Mouse (Mus musculus): ENCODE results near the gene Trim63.

Gene Trim63

GRCm38 (mm10) chr4:134298626-134299497, 16.1 kb upstream of the Trim63 start:
- no peak for DNase-seq (ENCODE audit: low spot score in 2 of 2)

GRCm38 (mm10) chr4:134299498-134299810, 15.5 kb upstream of the Trim63 start:
- DNase-seq (ENCODE audit: low spot score in 2 of 2), result no peak

GRCm38 (mm10) chr4:134300316-134300715, 14.6 kb upstream of the Trim63 start:
- no peak for DNase-seq (ENCODE audit: low spot score in 2 of 2)

- DNase-seq (ENCODE audit: low spot score in 2 of 2), result no peak
Observed at GRCm38 (mm10) chr4:134302084-134302483, 12.8 kb upstream of the Trim63 start.

- no peak for DNase-seq (ENCODE audit: low spot score in 2 of 2)
Observed at GRCm38 (mm10) chr4:134306963-134307362, 8.0 kb upstream of the Trim63 start.

- peak; percentile 26 to 38 for DNase-seq (ENCODE audit: low spot score in 2 of 2)
Observed at GRCm38 (mm10) chr4:134307367-134308072, 7.4 kb upstream of the Trim63 start.

- DNase-seq (ENCODE audit: low spot score in 2 of 2), result no peak
Observed at GRCm38 (mm10) chr4:134310106-134310505, 4.8 kb upstream of the Trim63 start.

- DNase-seq (ENCODE audit: low spot score in 2 of 2), result no peak
Observed at GRCm38 (mm10) chr4:134310656-134311055, 4.3 kb upstream of the Trim63 start.

- DNase-seq (ENCODE audit: low spot score in 2 of 2), result no peak
Observed at GRCm38 (mm10) chr4:134311784-134312183, 3.1 kb upstream of the Trim63 start.

GRCm38 (mm10) chr4:134312341-134312740, 2.6 kb upstream of the Trim63 start:
- no peak for DNase-seq (ENCODE audit: low spot score in 2 of 2)

- no peak for DNase-seq (ENCODE audit: low spot score in 2 of 2)
Observed at GRCm38 (mm10) chr4:134312901-134313300, 2.0 kb upstream of the Trim63 start.

- DNase-seq (ENCODE audit: low spot score in 2 of 2), result no peak
Observed at GRCm38 (mm10) chr4:134314081-134314655, 752 bp upstream of the Trim63 start.

GRCm38 (mm10) chr4:134315470-134315869, 550 bp downstream of the Trim63 start:
- no peak for DNase-seq (ENCODE audit: low spot score in 2 of 2)

- DNase-seq (ENCODE audit: low spot score in 2 of 2), result no peak
Observed at GRCm38 (mm10) chr4:134316390-134316789, 1.5 kb downstream of the Trim63 start.

- DNase-seq (ENCODE audit: low spot score in 2 of 2), result no peak
Observed at GRCm38 (mm10) chr4:134319074-134319473, 4.2 kb downstream of the Trim63 start.

GRCm38 (mm10) chr4:134319674-134320073, 4.8 kb downstream of the Trim63 start:
- DNase-seq (ENCODE audit: low spot score in 2 of 2), result no peak

GRCm38 (mm10) chr4:134321524-134321923, 6.6 kb downstream of the Trim63 start:
- no peak for DNase-seq (ENCODE audit: low spot score in 2 of 2)

GRCm38 (mm10) chr4:134324655-134325054, 9.7 kb downstream of the Trim63 start:
- DNase-seq (ENCODE audit: low spot score in 2 of 2), result no peak

GRCm38 (mm10) chr4:134326859-134327530, 12.1 kb downstream of the Trim63 start:
- DNase-seq (ENCODE audit: low spot score in 2 of 2), result no peak

GRCm38 (mm10) chr4:134328151-134328550, 13.2 kb downstream of the Trim63 start:
- no peak for DNase-seq (ENCODE audit: low spot score in 2 of 2)

- no peak for DNase-seq (ENCODE audit: low spot score in 2 of 2)
Observed at GRCm38 (mm10) chr4:134328832-134329231, 13.9 kb downstream of the Trim63 start.

- no peak for DNase-seq (ENCODE audit: low spot score in 2 of 2)
Observed at GRCm38 (mm10) chr4:134330281-134330680, 15.4 kb downstream of the Trim63 start.

Measured in spleen, postnatal 36 days (tissue).